Mouse (Mus musculus) erythroblast, embryonic 14.5 days (primary cell): ENCODE measurements around the gene Ap3d1. TPM values are rescaled to one million over a fixed set of nuclear protein-coding genes. Genes with fewer than 3 reads are reported as not detected.

Experiments used
- H3K27me3 ChIP-seq: 2 replicates; pipeline ENCODE4 v1.6.1; 2012; ENCODE audit warnings: inconsistent platforms; ENCODE audit not compliant: control insufficient read depth
- H3K36me3 ChIP-seq: 2 replicates; pipeline ENCODE4 v1.6.1; 2012; ENCODE audit warnings: mild to moderate bottlenecking, inconsistent platforms; ENCODE audit not compliant: control insufficient read depth
- H3K4me1 ChIP-seq: 2 replicates; pipeline ENCODE4 v1.6.1; 2012; ENCODE audit warnings: inconsistent platforms; ENCODE audit not compliant: control insufficient read depth
- H3K4me3 ChIP-seq: replicated peaks from 2 replicates; pipeline ENCODE3; 2012; ENCODE audit warnings: moderate library complexity, mild to moderate bottlenecking, inconsistent platforms
- H3K9me3 ChIP-seq: 2 replicates; pipeline ENCODE4 v1.6.1; 2012; ENCODE audit warnings: low read length, inconsistent platforms, mixed read lengths; ENCODE audit not compliant: control insufficient read depth
- GATA1 ChIP-seq: IDR thresholded peaks from 2 replicates; pipeline ENCODE4 v1.6.1; 2012; ENCODE audit warnings: low read length, inconsistent platforms, mixed read lengths
- TAL1 ChIP-seq: IDR thresholded peaks from 3 replicates; pipeline ENCODE4 v1.6.1; 2012; ENCODE audit warnings: low read length, inconsistent platforms, mixed read lengths
- polyA plus RNA-seq: library from polyadenylated mRNA; stranded (reverse); fragments of >175 nt; gene quantifications from 2 replicates; pipeline ENCODE4 v1.2.3, GENCODE M21; 2012

The Ap3d1 gene
- polyA plus RNA-seq, 1 experiment = 2.6 TPM

DNA sequence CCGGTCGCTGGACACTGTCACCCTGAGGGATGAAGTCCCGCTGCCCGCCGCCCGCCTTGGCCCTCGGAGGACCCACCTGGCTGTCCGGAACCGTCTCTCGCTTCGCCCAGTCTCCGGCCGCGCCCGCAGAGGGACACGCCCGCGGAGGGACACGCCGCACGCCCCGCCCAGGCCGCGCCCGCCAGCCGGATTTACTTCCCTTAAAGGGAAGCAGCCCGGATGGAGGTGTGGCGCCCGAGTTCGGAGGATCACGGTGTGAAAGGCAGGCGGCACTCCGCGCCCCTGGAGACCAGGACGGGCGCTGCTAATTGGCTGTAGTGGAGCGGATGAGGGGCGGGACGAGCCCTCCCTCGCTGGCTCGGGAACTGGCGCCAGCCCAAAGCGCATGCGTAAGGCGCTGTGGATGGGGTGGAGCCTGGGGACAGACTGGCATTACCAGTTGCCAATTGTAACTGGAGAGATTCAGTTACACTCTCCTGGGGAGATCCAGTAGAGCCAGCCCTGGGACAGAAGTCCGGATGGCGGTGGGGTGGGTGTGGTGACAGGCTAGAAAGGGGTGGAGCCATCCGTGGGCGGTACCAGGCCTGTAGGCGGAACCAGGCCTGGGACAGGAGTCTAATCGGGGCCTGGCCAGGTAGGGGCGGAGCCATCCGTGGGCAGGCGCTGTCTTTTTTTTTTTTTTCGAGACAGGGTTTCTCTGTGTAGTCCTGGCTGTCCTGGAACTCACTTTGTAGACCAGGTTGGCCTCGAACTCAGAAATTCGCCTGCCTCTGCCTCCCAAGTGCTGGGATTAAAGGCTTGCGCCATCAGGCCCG lies 40.1 kb downstream of the Ap3d1 start, which contains the start of the genes Mob3a and Izumo4:
TSS of gene Mob3a (minus strand) at position 257 of the 815 bp plus-strand sequence.
TSS of gene Izumo4 (plus strand) at position 464 of the 815 bp plus-strand sequence.
- TF ChIP-seq GATA1 (no peak), TAL1 (no peak)
- peak within 1 kb of the TSS; percentile 75 for H3K4me3 ChIP-seq
- H3K4me1 ChIP-seq = peaks cover 88% of the 10 kb centered on the region
- H3K27me3 ChIP-seq = no peaks in the 10 kb centered on the region
- peaks cover 59% of the 10 kb centered on the region for H3K36me3 ChIP-seq
- H3K9me3 ChIP-seq = no peaks in the 10 kb centered on the region

DNA sequence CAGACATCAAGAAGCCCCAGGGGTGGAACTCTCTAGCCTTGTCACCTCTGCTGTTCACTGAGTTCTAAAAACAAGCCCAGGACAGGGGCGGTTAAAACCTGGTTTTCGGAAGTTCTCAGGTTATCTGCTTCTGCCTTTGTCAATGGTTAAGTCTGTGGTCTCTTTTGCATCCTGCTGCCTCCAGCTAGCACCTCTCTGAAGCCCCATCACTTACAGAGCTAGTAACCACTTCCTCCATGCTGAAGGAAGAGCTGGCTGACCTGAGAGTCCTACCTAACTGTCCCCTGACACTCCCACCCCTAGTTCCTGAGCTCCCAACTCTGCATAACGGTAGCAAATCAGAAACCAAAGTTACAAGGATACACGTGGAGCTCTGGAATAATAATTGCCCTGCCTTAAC lies 41.3 kb downstream of the Ap3d1 start:
- TF ChIP-seq TAL1 (no peak), GATA1 (no peak)
- Histone ChIP-seq H3K27me3 (no peaks in the 10 kb centered on the region), H3K4me3 (peak overlapping the region; percentile 75), H3K9me3 (no peaks in the 10 kb centered on the region), H3K4me1 (peaks cover 97% of the 10 kb centered on the region), H3K36me3 (peaks cover 59% of the 10 kb centered on the region)

DNA sequence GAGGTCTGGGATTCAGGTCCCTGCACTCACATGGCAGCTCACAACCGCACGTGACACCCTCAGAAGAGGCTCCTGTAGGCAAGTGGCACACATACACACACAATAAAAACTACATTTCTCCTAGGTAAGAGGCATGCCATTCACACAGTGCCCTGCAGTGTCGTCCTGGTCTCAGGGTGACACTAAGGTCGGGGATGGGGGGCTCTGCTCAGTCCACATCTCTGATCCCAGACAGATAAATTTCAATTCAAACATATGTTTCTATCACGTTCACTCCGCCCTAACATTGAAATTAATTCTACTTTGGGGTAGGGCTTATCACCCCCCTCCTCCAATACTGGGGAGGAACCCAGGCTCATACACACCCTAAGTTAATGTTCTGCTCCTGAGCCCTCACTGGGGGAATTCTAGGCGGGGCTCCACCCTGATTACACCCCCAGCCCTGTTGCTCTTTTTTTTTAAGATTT lies 42.0 kb downstream of the Ap3d1 start:
- Histone ChIP-seq H3K27me3 (no peaks in the 10 kb centered on the region), H3K4me1 (peaks cover 99% of the 10 kb centered on the region), H3K36me3 (peaks cover 57% of the 10 kb centered on the region), H3K9me3 (no peaks in the 10 kb centered on the region), H3K4me3 (peak overlapping the region; percentile 75)
- TF ChIP-seq TAL1 (no peak), GATA1 (no peak)

DNA sequence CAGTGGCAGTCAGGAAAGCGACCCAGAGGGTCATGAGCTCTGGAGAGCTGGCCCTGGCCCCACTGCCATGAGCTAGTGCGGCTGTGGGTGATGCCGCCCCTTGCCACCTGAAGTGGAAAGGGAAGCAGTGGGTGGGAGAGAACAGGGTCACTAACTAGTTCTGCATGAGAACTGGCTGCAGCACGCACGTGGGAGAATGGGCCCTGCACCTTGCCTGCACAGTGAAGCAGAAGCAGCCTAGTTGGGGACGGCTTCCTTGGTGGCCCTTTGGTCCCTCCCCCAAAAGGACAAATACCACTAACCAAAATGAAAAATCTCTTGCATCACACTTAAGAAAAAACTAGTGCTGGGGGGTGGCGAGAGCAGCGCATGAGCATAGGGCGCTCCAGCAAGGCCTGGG lies 43.5 kb downstream of the Ap3d1 start:
- Histone ChIP-seq H3K4me1 (peaks cover 99% of the 10 kb centered on the region), H3K36me3 (peaks cover 57% of the 10 kb centered on the region)

DNA sequence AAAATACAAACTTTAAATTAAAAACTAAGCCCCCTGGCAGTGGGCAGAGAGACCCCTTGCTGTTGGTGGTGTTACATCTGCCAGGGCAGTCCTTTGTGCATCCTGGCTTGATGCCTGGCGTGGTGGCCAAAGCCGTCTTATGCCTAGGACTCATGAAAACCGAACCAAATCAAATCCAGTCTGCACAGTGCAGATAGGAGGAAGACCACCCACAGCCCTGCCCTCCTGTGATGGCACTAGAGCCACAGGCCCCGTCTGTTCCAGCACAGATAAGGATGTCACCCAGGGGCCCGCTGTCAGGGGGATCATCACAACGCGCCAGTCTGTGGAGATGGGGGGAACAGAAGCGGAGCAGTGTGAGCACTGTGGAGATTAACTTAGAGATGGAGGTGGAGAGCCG lies 44.3 kb downstream of the Ap3d1 start:
- H3K4me1 ChIP-seq = peaks cover 99% of the 10 kb centered on the region
- no peaks in the 10 kb centered on the region for H3K27me3 ChIP-seq
- peak overlapping the region; percentile 58 for H3K4me3 ChIP-seq
- peaks cover 64% of the 10 kb centered on the region for H3K36me3 ChIP-seq
- TF ChIP-seq GATA1 = peak; percentile 96
- TF ChIP-seq TAL1 = peak; percentile 98
- H3K9me3 ChIP-seq = no peaks in the 10 kb centered on the region

More for the DNA sequence above, 43.5 kb downstream of the Ap3d1 start:
- no peaks in the 10 kb centered on the region for H3K9me3 ChIP-seq
- H3K4me3 ChIP-seq = peak overlapping the region; percentile 58
- H3K27me3 ChIP-seq = no peaks in the 10 kb centered on the region
- TF ChIP-seq TAL1 = no peak
- no peak for TF ChIP-seq GATA1

DNA sequence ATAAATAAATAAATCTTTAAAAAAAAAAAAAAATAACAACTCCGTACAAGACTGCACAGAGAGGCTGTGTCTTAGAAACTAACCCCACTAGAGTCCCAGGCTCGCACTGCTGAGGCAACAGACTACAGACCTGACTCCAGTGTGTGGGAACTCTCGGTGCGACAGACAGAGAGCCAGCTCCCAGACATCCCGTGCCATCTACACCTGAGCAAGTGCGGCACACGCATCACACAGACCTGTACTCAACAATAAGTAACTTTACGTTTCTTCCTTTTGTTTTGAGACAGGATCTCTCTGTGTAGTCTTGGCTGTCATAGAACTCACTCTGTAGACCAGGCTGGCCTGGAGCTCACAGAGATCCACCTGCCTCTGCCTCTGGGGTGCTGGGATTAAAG lies 44.7 kb downstream of the Ap3d1 start:
- TF ChIP-seq TAL1 = no peak
- TF ChIP-seq GATA1 = no peak
- Histone ChIP-seq H3K4me3 (peak overlapping the region; percentile 58), H3K27me3 (no peaks in the 10 kb centered on the region), H3K4me1 (peaks cover 99% of the 10 kb centered on the region), H3K9me3 (no peaks in the 10 kb centered on the region), H3K36me3 (peaks cover 68% of the 10 kb centered on the region)

DNA sequence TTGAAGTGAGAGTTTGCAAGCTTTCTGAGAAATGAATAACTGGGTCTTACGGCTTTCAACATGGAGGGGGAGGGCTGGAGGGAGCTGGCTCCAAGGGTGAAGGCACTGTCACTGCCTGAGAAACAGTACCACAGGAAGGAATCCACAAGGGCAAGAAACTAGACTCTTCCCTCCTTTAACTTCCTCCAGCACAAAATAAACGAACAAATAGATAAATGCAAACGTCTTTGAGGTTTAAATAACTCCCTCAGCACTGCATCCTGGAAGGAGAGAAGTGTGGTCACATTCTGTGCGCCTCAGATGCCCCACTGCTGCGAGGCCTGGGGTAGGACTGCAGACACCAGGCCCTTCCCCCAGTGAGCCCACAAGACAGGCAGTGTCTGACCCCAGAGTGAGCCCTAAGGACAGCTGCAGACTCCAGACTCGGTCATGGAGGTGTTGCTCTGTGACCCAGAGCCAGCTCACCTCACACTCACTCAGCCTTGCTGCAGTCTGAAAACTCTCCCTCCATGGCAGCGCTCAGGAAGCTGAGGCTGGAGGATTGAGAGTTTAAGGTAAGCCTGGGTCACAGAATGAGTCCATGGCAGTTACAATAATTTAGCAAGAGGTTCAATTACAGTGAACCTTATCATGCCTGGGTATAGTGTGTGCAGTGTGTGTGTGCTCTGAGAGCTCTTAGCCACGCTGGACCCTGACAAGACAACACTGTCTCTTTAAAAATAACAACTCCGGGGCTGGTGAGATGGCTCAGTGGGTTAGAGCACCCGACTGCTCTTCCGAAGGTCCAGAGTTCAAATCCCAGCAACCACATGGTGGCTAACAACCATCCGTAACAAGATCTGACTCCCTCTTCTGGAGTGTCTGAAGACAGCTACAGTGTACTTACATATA lies 45.3 kb downstream of the Ap3d1 start:
- H3K27me3 ChIP-seq = no peaks in the 10 kb centered on the region
- H3K4me1 ChIP-seq = peaks cover 99% of the 10 kb centered on the region
- no peak for TF ChIP-seq TAL1
- TF ChIP-seq GATA1 = no peak
- H3K9me3 ChIP-seq = no peaks in the 10 kb centered on the region
- peak overlapping the region; percentile 21 for H3K4me3 ChIP-seq
- peaks cover 74% of the 10 kb centered on the region for H3K36me3 ChIP-seq

DNA sequence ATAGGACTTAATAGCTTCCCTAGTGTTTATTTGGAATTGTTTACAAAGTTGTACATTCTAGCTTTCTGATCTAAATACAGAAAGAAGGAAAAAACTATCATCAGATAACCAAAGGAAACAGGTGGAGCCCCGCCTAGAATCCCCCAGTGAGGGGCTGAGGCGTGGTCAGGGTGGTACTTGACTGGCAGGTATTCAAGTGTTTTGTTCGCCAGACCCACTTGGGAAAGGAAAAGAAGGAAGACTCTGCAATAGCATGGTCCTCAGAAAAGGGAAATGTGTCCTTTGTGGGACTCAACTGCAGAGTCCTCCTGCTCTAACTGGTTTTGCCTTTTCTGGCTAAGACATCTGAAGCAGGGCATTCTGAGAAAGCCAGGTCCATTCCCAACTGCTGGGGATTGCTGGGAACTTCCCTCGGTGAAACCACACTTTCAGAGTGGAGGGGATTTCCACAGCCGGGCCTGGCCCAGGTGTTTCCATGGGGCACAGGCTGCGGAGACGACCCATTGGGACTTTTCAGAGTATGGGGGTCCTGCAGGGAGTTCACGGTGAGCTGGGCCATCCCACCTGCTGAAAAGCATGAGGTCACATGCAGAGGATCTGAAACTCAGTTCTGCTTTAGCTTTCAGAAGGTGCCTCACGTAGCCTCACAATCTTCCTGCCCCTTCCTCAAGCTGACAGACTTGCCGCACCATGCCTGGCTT lies 46.1 kb downstream of the Ap3d1 start:
- Histone ChIP-seq H3K9me3 (no peaks in the 10 kb centered on the region), H3K36me3 (peaks cover 82% of the 10 kb centered on the region), H3K4me3 (no peak overlapping the region), H3K27me3 (no peaks in the 10 kb centered on the region), H3K4me1 (peaks cover 98% of the 10 kb centered on the region)
- TF ChIP-seq GATA1 (no peak), TAL1 (no peak)
